Mouse (Mus musculus) urinary bladder, postnatal 0 days (tissue): Measurements from ENCODE around the gene Sar1a. TPM values are rescaled to one million over a fixed set of nuclear protein-coding genes. Genes with fewer than 3 reads are reported as not detected.

Experiments used
- polyA plus RNA-seq: library from polyadenylated mRNA; unstranded; fragments of >200 nt; fragmentation: Nextera tagmentation; extraction: Ambion mirVana; gene quantifications from 2 replicates; pipeline ENCODE4 v1.2.1, GENCODE M21; 2015

The Sar1a gene
- 205 and 229 TPM in 2 replicates for polyA plus RNA-seq

GRCm38 (mm10) chr10:61680015-61680913 lies at the start of gene Sar1a:
Gene Sar1a (plus strand): TSS chr10:61680299.

DNA sequence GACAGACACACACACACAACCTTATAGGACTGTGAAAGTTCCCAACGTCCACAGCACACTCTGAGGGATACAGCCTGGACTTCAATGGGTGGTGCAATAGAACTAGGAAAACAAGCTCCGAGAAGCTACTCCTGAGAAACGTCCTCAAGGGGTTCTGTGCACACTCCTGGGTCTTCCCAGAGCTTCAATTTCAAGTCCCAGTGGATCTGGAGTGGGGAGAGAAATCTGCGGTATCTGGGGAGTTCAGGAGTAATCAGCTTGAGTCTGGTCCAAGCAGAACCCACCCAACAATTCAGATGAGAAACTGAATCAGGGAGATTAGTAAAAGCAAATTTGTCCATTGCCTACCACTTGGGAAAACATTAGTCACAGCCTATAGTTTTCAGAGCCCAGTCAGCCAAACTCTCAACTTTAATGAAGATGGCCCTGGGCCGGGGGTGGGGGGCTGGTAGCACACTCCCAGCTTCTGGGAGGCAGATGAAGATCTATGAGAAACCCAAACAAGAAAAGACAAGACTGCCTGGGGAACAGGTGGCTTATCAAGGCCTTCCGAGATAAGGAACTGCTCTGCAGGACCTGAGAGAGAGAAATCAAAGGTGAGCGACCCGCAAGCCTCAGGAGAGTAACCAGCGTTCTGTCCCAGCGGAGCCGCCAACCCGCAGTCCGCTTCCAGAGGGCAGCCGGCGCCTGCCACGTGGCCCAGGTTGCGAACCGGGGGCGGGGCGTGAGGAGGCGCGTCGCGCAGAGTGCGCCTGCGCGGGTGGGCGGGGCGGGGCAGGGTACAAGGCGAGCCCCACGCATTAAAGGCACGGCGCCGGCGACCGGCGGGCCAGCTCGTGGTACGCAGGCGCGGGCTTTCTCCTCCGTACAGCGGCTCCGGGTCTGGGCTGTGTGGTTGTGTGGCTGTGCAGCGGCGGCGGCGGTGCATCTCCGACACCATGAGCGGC lies 32.0 kb upstream of the Sar1a start, which contains the start of gene Ppa1:
Gene Ppa1 (plus strand): TSS at position 763 of the 947 bp plus-strand sequence.

GRCm38 (mm10) chr10:61694870-61695670 lies 15.0 kb downstream of the Sar1a start, which contains the start of gene Tysnd1:
Gene Tysnd1 (plus strand): TSS chr10:61695514.

DNA sequence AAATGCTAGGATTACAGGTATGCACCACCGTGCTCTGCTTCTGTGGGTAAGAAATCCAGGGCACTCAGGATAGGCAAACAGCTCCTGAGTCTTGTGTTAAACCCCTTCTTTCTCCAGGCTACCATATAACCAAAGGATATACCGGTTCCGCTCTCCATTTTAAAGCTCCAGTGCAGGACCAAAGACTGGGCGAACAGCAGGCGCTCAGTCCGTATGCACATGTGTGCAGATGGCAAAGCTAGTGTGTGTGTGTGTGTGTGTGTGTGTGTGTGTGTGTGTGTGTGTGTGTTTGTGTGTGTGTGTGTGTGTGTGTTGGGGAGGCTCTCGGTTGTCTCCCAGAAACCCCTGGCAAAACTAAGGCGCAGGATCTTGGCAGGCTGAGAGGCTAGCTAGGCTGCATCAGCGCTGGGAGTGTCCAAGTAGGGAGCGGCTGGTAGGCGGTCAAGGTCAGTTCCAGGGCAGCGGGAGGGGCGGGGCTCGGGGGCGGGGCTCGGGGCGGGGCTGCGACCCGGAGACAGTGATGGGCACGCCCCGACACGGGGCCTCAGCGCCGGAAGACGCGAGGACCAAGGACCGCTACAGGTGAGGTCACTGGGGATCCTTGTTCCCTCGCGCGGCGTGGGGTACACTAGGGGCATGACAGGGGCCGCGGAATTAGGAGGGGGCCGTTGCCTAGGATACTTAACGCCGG lies 34.8 kb downstream of the Sar1a start, which contains the start of gene Aifm2:
Gene Aifm2 (plus strand): TSS at position 493 of the 691 bp plus-strand sequence.

Other genes starting within 250 kb of the Sar1a start
- gene Eif4ebp2, start 227.6 kb upstream of the Sar1a start, polyA plus RNA-seq, result 74.5 and 79.2 TPM in 2 replicates
- gene Lrrc20, start 204.5 kb upstream of the Sar1a start, polyA plus RNA-seq, result 4.9 and 5.5 TPM in 2 replicates
- gene Npffr1, start 84.8 kb upstream of the Sar1a start, polyA plus RNA-seq, result 0.08 TPM in 1 of 2 replicates, not detected in the other
- 83.4 and 97.0 TPM in 2 replicates for gene Ppa1, start 31.7 kb upstream of the Sar1a start, polyA plus RNA-seq
- gene Tysnd1, start 15.2 kb downstream of the Sar1a start, polyA plus RNA-seq, result 17.5 and 18.6 TPM in 2 replicates
- 239 and 258 TPM in 2 replicates for gene Aifm2, start 35.0 kb downstream of the Sar1a start, polyA plus RNA-seq
- 41.1 and 46.6 TPM in 2 replicates for gene H2afy2, start 103.8 kb downstream of the Sar1a start, polyA plus RNA-seq